Mouse (Mus musculus): ENCODE data around the gene Oas1f. TPM values are rescaled to one million over a fixed set of nuclear protein-coding genes. Genes with fewer than 3 reads are reported as not detected.
"Not testable (repeated sequence)": the region's sequence is repeated elsewhere in the genome, so short reads cannot be mapped to it uniquely, and the experiment has no call there.

The Oas1f gene
- total RNA-seq, 2 experiments from 2014 or later, result not detected

DNA sequence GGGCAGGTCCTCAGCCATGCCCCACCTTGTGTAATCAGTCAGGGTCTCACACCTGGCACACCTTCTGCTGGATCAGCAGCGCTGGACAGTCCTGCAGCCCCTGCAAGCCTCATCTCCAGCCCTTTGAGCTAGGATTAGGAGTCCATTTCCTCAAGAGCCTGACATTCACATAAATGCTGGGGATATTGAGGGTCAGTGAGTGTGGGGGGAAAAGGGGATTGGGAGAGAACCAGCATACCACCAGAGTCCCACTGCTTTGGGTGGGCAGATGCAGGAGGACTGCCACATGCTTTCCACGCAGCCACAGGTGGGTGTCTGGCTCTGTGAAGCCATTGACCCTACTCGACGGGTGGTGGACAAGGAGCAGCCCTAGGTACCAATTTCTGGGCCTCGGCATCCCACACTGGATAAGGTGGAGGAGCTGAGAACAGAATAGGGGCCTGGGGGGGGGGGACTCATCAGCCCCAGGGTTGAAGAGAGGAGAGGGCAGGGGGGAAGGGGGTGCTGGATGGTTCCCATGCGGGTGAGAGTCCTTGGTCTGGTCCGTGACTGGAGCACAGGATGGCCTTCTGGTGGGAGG lies 22.4 kb downstream of the Oas1f start:
- no peak for ATAC-seq (replicated peaks; ENCODE audit: low FRiP score, poor library complexity, severe bottlenecking)

DNA sequence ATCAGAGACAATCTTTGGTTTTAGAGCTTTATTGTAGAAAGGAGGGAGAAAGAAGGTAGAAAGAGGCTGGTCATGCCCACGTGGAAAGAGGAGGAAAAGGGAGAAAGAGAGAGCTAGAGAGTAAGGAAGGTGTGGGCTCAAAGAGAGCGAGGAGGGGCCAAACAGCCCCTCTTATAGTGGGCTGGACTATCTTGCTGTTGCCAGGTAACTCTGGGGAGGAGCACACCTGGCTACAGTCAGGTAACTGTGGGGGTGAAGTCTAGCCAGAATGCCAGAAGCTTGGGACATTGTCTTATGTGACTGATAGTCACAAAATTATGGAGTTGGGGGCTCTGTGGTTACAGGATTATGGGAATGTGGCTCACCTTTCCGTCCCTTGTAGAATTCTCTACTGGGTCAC lies 22.9 kb downstream of the Oas1f start:
- no peak for ATAC-seq (replicated peaks; ENCODE audit: low FRiP score, poor library complexity, severe bottlenecking)

DNA sequence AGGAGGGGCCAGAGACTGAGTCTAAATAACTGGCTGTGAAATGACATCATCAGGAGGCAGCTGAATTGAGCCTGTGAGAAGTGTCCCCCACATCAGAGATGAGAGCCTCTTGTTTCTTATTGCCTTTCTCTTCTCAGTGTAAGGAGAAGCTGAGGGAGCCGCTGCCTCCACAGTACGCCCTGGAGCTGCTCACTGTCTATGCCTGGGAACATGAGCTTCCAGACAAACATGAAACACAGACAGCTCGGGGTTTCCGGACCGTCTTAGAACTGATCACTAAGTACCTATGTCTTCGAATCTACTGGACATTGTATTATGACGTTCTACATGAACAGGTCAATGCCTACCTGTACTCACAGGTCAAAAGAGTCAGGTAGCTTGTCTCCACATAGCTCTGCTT lies 23.6 kb downstream of the Oas1f start:
- no peak for ATAC-seq (replicated peaks; ENCODE audit: low FRiP score, poor library complexity, severe bottlenecking)

GRCm38 (mm10) chr5:120871469-120871868 lies 24.3 kb downstream of the Oas1f start:
- no peak for ATAC-seq (replicated peaks; ENCODE audit: low FRiP score, poor library complexity, severe bottlenecking)

GRCm38 (mm10) chr5:120876839-120877238 lies 29.7 kb downstream of the Oas1f start:
- ATAC-seq (replicated peaks; ENCODE audit: low FRiP score, poor library complexity, severe bottlenecking), result not testable (repeated sequence)

- ATAC-seq (replicated peaks; ENCODE audit: low FRiP score, poor library complexity, severe bottlenecking), result not testable (repeated sequence)
Measured at GRCm38 (mm10) chr5:120877407-120877806, 30.2 kb downstream of the Oas1f start.

- ATAC-seq (replicated peaks; ENCODE audit: low FRiP score, poor library complexity, severe bottlenecking), result not testable (repeated sequence)
Measured at GRCm38 (mm10) chr5:120878803-120879202, 31.6 kb downstream of the Oas1f start.

GRCm38 (mm10) chr5:120881681-120882080 lies 34.5 kb downstream of the Oas1f start:
- ATAC-seq (replicated peaks; ENCODE audit: low FRiP score, poor library complexity, severe bottlenecking), result not testable (repeated sequence)

GRCm38 (mm10) chr5:120887413-120887812 lies 40.2 kb downstream of the Oas1f start, which contains the start of gene Oas1g:
Oas1g (minus strand) TSS chr5:120887613.
- ATAC-seq (replicated peaks; ENCODE audit: low FRiP score, poor library complexity, severe bottlenecking), result peak; percentile 32; the same call in 1 of the 2 replicates

DNA sequence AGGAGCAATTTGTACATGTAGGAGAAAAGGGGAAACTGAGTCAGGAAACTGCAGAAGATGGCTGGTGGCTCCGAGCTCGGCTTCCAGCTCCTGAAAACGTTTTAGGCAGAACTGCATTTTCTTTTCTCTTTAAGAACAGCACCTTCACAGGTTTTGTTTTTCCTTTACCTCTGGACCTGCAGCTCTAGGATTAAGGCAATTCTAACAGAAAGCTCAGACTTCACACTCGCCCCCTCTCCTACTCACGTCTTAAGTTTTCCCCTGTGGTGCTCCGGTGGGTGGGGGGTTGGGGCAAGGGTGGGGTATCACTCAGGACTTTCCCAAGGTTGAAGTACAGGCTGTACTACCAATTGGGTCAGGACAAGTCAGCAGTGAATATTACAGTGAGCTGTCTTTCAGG lies 40.7 kb downstream of the Oas1f start:
- ATAC-seq (replicated peaks; ENCODE audit: low FRiP score, poor library complexity, severe bottlenecking), result no peak

DNA sequence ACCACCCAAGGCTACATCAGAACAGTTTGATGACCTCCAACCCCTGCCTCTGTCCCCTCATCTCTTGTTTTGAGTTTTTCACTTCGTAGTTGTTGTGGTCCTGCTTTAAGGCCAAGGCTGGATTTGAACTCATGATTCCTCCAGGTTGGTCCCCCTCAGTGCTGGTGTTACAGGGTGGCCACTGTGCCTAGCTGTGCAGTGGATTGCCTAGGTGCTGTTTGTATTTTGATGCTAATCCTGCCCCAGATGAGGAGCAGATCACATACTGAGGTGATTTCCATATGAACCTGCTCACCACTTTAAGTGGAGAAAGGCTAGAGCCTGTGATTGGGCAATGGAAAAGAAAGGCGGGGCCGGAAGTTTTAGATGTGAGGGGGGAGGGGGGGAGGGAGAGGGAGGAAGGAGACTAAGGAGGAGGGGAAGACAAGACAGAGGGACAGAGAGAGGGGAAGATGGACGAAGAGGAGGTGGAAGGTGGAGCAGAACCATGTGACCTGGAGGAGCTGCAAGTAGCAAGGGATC lies 41.2 kb downstream of the Oas1f start:
- not testable (repeated sequence) for ATAC-seq (replicated peaks; ENCODE audit: low FRiP score, poor library complexity, severe bottlenecking)

DNA sequence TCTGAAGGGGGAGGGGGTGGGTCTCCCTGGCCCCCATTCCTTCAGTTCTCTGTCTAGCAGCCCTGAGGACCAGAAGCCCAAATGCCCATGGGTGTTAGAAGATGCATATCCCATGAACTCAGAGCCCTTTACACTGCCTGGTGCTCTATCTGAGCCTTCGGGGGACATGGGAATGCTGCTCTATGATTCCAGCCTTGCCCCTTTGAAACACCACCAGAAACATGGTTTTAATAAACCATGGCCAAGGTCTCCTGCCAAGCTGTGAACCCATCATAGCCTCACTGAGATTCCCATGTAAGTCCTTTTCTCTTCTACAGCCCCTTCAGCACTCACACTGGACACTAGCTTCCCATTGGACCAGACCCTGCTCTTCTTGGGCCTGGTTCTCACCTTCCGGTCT lies 42.9 kb downstream of the Oas1f start:
- no peak for ATAC-seq (replicated peaks; ENCODE audit: low FRiP score, poor library complexity, severe bottlenecking)

- no peak for ATAC-seq (replicated peaks; ENCODE audit: low FRiP score, poor library complexity, severe bottlenecking)
Measured at GRCm38 (mm10) chr5:120890991-120891390, 43.8 kb downstream of the Oas1f start.

- not testable (repeated sequence) for ATAC-seq (replicated peaks; ENCODE audit: low FRiP score, poor library complexity, severe bottlenecking)
Measured at GRCm38 (mm10) chr5:120891566-120892242, 44.5 kb downstream of the Oas1f start.

DNA sequence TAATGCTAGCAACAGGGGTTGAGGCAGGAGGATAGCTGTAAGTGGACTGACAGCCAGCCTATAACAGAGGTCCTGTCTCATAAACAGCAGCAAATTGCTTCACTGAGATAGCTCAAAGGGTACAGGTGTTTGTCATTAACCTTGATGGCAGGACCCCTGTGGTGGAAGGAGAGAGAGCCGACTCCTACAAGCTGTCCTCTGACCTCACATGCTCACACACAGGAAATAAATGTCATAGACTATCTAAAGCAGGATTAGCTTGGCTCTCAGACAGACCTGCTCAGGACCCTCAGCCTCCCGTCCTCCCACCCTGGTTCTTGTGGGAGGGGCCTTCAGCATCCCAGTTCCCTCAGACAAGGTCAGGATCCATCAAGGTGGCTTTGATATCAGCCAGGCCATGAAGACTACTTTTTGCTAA lies 45.1 kb downstream of the Oas1f start:
- no peak for ATAC-seq (replicated peaks; ENCODE audit: low FRiP score, poor library complexity, severe bottlenecking)

GRCm38 (mm10) chr5:120893866-120894265 lies 46.7 kb downstream of the Oas1f start:
- ATAC-seq (replicated peaks; ENCODE audit: low FRiP score, poor library complexity, severe bottlenecking), result not testable (repeated sequence)

DNA sequence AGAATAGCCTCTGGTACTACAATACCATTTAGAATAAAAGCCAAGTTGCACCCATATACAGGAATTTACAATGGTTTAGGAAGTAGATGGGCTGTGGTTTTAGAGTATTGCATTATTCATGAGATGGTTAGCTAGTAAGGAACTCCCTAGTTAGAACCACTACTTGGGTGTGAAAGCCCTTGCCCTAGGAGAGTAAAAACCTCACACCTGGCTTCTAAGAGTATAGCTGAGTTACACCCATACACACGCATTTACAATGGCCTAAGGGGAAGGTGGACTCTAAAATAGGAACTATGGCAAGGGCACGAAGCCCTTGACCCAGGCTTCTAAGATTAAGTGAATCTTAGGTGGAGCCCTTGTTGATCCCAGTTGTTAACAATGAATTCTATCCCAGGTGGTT lies 47.5 kb downstream of the Oas1f start:
- not testable (repeated sequence) for ATAC-seq (replicated peaks; ENCODE audit: low FRiP score, poor library complexity, severe bottlenecking)

DNA sequence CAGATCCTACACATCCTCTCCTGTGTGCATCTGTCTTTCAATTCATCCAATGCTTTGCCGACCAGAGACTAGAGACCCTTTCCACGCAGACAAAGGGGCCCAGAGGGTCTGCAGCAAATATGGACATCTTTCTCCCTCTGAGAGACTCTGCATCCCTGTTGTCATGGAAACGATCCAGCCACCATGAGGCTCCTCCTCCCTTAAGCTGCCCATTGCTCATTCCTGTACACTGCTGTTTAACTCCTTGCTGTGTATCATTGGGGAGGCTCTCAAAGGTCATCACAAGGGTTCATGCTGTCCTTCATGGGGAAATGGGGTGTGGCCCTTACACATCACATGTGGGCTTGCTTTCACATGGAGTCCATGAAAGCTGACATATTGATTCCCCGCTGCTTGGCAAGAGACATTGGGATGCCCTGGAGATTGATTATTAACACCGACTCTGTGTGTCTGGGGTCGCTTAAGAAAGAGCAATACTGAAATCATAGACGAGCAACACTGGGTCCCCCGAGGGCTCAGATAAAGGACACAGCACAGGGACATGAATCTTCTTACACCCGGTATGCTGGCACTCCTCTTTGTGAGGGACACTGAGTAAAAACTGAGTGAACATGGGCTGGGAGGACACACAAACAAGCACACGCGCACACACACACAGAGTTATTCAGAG lies 48.2 kb downstream of the Oas1f start:
- ATAC-seq (replicated peaks; ENCODE audit: low FRiP score, poor library complexity, severe bottlenecking), result no peak

DNA sequence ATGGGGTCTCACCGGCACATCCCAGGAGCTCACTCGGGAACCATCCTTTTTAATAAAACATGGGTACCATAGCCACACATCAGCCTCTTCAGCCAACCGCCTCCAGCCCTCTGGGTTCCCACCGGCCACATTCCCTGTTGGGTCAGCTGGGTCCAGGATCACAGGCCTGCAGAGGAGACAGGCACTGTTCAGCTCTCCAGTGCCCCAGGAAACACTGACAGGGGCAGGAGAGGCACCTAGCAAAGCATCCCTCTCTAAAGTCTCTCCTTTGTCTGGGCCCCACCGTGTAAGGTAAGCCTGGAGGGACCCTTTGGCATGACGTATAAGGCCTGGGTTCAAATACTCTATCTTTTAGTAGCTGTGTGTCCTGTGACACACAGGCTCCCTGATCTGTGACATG lies 51.1 kb downstream of the Oas1f start:
- no peak for ATAC-seq (replicated peaks; ENCODE audit: low FRiP score, poor library complexity, severe bottlenecking)

DNA sequence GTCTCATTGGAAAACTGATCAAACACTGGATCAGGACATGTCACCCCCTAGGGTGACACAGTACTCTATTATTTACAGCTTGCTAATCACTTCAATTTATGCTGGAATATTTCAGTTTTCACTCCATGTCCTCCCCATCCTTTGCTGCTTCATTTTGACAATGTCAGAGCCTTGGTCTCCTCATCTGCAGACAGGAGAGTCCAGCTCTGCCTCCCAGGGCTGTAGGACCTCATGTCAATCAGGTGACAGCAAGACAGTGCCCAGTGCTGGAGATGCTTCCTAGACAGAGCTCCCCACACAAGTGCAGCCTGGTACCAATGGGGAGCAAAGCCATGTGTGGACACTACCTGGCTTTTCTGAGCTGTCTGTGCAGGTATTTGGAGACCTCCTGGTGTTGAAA lies 51.6 kb downstream of the Oas1f start:
- ATAC-seq (replicated peaks; ENCODE audit: low FRiP score, poor library complexity, severe bottlenecking), result no peak

DNA sequence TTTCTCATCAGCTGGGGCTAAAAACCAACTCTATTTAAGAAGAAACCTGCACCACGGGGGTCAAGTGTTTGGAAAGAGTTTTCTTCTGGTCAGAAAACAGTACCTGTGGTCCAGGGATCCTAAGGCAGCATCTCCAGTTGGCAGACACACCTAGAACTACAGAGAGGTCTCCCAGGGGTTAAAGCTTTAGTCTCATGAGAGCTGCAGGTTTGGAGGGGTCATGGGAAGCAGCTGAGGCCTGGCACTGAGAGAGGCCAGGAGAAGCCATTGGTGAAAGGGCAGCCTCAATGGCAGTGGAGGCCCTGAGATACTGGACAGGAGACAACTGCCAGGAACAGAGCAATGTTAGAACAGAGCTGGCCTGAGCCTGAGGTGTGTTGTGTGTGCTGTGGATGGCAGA lies 53.5 kb downstream of the Oas1f start:
- ATAC-seq (replicated peaks; ENCODE audit: low FRiP score, poor library complexity, severe bottlenecking), result no peak
